Mouse (Mus musculus) neutrophil, adult 5-6 weeks (primary cell): Measurements from ENCODE around the gene Ltv1. TPM values are rescaled to one million over a fixed set of nuclear protein-coding genes. Genes with fewer than 3 reads are reported as not detected.
A peak's percentile ranks its signal among the peaks of the same experiment; 100 is the strongest.

Source experiments
- ATAC-seq: fragments of 151-379, 151-347 bp; 2 replicates; pipeline ENCODE4 v1.8.0; 2017; ENCODE audit warnings: mild to moderate bottlenecking, moderate TSS enrichment; ENCODE audit not compliant: insufficient number of reproducible peaks, poor library complexity, low FRiP score, severe bottlenecking; ENCODE audit errors: extremely low read depth
- total RNA-seq: library from RNA; stranded (forward); fragments of 200-1000 nt; gene quantifications from 2 replicates; pipeline ENCODE4 v1.2.3, GENCODE M21; 2017

Ltv1 gene
- total RNA-seq, result 18.5 and 23.9 TPM in 2 replicates

DNA sequence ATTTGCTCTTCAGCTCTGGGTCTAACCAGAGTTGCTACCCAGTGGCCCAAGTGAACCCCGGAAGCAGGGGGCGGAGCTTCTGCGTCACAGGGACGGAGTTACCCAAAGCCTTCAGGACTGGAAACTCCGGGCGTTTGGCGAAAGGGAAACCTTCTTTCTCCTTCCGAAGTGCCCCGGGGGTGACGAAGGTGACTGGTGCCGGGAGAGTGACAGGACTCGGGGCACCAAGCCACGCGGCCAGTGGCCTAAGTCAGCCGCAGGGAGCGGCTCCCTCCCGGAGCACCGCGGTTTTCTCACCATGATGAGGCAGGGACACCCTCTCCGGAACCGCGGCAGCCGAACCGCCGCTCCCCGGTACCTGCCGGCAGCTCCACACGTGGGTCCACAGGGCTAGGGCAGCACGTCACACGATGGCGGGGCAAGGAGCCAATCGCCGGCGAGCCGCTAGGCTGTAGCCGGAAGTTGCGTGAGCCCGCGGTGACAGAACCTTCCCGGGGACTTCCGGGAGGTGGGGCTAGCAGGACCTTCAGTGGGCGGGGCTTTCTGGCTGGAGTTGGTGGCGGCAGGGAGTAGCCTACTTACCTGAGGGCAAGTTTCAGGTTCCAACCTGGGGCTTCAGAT is at the start of gene Ltv1:
Gene Ltv1 (minus strand): TSS at position 438 of the 621 bp plus-strand sequence.
- ATAC-seq, result peak; percentile 99

DNA sequence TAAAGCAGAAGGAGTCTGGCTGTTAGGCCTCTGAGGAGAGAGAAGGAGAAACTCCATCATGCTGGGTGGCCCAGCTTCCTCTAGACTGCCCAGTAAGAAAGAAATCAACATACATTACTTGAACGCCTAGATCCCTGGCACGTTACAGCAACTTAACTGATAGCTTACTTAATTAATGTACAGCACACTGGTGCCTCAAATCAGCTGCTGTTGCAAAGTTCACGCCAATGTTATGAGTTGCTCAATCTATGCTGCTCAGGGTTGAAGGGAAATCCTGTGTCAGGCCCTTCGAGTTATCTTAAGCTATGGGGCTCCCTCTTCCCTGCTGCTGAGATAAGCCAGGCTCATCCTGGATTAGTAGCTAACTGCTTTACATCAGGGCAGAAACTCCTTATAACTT is 47.5 kb upstream of the Ltv1 start:
- no peak for ATAC-seq

DNA sequence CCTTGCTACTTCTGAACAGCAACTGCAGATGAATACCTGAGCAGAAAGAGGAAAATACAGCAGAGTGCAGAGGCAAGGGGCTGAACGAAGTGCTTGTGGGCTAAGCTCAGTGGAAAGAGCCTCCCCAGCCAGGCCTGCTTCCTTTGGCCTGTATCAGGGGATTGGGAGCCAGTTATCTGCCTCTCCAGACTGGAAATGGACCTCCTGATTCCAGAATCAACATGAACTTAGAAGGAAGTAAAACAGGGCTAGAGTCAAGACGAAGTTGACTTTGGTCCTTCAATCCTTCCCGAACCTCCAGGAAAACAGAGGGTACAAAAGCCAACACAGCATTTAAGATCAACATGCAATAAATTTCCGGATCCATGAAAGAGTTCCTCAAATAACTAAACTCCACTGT is 45.2 kb upstream of the Ltv1 start:
- no peak for ATAC-seq

DNA sequence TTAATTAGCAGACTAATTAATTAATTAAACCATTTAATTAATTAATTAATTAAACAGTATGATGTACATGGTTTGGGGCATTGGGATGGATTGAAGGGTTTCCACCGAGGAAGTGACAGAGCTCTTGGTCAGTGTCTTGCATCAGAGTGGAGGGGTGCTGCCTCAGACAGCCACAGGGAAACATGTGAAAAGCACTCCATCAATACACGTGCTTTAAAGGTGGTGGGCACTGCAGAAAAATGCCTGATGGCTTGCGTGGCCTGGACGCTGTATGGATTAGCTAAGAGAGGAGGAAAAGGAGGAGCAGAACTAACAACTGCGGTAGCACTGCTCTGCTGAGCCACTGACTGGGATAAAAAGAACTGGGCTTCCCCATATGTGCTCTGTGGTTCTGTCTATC is 43.9 kb upstream of the Ltv1 start:
- ATAC-seq, result no peak

DNA sequence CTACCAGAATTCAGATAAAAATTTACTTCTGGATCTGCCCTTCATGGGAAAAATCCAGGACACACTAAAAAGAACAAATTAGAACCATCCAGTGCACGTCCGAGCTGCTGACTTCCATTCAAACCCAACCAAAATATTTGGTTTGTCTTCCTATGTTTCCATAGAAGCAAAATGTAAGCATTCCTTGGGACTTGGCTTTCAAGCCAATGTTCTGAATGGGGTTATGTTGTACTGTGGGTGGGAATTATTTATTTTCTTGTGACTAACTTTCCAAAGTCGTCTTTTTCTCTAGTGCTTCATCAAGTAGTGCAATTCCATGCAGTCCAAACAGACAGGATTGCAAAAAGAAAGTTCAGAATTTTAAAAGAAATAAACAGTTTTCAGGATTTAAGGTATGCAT is 41.5 kb upstream of the Ltv1 start:
- no peak for ATAC-seq

DNA sequence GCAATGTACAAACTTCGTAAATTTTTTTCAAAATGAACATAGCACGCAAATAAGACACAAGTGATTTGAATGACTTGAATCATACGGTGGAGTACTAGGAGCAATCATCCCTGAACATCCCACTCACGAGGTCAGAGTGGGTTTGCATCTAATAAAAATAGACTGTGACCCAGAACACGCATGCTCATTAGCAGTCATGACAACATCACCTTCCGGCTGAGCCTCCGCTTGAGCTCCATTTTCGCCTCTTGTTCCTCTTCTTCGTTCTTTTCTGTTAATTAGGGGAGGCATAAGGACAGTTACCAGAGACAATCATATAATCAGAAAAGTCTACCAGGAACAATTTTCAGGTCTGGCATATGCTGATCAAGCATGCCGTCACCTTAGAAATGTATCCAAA is 41.0 kb upstream of the Ltv1 start:
- no peak for ATAC-seq

DNA sequence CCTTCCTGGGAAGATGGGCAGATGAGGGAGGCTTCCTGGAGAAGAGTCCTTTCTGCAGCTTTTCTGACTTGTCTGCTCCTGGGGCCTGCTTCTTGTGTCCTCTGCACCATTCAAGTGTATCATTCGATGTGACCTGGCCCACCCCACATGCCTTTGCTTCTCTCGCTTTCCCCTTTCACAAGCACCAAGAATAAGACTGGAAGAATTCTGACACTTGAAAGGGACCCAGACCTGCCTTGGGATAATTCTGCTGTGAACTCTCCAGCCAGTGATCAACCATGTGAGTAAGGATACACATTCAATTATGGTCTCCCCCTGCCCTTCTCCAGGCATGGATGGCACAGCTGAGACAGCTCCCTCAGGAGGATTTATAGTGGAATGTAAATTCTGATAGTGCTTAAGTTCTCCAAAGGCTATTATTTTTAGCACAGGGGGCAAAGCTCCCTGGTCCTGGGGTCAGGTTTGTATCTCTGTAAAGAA is 40.2 kb upstream of the Ltv1 start:
- ATAC-seq, result no peak

DNA sequence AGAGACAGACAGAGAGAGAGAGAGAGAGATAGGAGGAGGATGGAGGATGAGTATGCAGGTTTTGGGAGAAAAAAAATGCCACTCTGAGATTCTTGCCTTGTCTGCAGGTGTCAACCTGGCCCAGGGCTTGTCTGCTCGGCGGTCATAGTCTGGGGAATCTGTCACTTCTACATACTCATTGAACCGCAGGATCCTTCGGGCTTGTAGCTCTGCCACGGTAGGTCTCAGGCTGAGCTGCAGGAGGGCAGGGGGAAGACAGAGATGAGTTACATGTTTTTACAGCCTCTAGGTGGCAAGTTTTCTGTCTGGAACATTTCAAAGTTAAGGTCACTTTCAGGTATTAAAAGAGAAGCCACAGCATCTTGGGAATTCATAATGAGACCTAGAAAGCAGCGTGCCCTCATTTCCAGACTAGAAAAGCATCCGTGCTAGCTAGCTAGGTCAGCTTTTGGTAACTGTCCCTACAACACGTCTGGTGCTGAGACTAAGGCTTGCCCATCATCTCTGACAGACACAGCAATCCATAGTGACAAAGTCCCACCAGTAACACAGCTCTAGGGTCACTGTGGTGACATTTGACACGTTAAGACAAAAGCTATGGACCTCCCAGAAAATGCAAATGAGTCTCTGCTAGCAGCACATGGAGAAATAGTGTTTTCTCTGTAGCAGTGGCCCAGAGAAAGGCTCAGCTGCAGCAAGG is 39.6 kb upstream of the Ltv1 start:
- no peak for ATAC-seq

DNA sequence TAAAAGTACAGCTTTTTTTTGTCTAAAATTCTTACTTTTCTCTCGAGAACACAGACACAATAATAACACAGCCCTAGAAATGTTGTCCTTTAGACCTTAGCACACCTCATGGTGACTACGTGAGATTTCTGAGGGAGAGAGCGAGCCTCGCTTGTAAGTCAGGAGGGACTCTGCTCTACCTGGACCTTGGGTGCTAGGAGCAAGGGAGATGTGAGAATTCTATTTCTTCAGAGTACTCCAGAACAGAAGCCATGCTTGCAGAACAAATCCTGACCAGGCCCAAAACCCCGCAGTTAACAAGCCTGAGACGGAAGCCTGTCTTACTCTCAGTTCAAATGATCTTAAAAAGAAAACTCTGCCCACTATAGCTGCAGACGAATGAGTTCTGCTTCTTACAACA is 37.7 kb upstream of the Ltv1 start:
- no peak for ATAC-seq

DNA sequence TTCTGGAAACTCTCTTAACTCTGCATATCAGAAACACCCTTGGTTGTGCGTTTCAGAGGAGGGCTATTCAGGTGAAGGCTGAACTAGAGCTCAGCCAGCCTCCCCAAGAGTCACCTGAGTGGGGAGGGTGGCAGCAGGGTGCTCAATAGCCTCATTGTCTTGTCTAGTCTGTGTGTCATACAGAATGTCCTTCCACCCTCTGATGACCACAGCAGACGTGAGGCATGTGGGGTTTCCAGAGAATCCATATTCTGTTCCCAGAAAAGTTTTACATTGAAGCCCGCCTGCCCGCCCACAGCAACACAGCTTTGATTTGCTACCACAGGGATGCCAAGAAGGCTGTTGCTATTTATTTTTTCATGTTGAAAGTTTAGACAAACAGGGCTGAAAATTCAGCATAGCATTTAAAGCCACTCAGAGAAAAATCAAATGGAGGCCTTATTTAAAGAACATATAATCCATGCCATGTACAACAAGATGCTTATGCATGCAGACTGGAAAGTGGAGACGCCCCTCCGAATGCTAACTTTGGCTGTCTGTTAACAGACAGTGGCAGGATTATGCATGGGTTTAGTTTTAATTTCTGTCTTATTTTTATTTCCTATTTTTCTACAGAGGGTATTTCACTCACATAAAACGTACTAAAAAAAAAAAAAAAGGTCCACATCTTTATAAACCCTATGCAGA is 32.6 kb upstream of the Ltv1 start:
- ATAC-seq, result no peak

DNA sequence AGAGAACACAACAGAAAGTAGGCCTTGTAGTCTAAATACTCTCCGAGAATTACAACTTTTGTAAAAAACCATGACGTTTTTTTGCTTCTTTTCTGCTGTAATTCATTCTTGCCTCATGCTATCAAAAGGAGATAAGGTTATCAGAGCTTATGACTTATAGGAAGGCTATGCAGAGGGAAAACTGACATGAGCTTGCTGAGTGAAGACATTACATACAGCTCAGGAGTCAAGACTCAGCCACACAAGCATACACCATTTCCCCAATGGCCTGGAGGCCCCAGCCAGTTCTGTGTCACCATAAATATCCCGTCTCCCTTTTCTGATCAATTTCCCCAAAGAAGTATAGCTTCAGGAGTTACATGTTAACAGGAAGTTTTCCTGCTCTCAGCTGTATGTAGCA is 29.2 kb upstream of the Ltv1 start:
- no peak for ATAC-seq

DNA sequence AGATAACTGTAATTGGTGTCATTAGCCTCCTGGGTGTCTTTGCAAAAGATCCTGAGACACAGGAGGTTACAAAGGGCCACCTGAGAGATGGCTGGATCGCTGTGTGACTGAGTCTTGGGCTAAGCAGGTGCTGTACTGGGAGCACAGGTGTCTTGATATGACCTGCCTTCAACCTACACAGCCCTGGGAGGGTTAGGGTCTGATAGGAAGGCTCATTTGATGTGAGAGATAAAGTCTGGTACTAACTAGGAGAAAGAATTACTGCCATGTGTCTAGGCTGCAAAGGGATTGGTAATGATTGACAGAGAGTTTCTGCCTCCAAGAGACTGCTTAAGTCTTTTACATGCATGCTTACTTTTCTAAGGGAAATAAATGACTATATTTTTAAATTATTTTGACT is 27.1 kb upstream of the Ltv1 start:
- ATAC-seq, result no peak

DNA sequence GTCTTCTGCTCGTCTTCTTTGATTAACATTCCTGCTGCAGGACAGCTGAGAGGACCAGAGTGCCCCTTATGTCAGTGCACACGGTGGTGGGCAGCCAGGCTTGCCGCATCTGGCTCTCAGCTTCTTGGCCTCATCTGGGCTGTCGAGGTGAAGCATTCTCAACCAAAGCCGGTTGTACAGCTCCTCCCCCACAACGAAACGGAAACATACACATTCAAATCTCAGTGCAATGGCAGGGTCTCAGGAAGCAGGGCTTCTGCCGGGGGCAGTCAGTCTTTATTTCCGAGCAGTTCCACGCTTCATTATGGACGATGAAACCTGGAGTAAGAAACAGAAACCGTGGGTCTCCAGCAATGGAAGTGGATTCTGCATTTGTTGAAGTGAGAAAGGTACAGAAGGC is 21.0 kb upstream of the Ltv1 start:
- no peak for ATAC-seq

DNA sequence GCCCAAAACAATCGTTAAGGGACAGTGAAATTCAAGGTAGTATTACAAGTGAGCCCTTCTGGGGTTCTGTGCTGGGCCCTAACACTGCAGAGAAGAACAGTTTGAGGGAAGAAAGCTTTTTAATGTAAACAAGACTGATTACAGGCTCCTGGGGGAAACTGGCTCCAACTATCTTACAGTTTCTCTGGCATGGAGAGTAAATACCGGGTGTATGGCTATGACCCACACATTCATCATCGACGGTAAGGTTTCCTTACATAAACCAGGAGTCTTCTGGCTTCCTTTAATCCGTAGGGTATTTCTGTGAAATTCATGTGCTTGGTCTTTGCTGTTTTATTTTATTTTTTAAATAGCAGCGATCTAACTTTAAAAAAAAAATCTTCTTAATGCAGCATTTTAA is 19.9 kb upstream of the Ltv1 start:
- ATAC-seq, result no peak

DNA sequence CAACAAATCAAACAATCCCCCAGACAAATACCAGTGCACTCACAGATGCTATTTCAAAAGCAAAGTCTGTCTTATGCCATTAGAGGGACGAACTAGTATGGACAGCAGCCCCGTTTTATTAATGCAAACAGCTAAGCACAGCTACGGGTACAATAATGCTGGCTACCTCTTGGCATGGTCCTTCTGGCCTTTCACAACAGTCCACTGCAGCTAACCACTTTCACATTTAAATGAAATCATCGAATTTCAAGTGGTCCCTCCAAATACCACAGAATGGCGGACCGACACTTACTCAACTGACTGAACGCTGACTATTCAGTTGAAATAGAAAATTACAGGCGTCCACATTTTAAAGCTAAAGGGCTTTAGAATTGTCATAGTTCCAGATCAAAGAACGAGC is 19.4 kb upstream of the Ltv1 start:
- ATAC-seq, result no peak

DNA sequence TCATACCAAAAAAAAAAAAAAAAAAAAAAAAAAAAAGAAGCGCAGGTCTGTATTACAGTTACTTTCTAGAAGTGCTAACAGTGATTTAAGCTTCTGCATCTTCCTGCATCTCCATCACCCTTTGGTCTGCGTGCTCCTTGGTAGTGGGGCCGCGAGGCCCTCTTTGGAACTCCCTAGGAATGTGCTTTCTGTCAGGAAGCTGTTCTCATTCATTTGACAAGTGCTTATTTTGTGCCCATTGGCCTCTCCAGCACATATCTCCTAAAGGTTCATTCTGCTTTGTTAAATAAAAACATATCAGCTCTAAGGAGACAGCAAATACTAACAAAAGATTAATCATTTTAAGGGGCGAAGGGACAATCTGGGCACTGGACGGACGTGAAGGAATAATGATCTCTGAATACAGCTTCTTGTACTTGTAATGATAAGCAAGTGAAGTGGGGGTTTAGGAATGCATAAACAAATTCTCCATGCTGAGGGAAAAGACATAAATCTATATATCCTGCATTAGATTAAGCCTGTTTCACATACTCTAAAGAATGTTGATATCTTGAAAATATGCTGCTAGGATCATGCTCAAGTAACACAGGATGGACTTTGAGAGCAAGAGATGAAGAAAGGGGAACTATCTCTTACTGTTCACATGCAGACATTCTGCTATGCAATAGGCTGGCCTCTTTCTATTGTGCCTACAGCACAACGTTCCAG is 17.1 kb upstream of the Ltv1 start:
- ATAC-seq, result no peak

DNA sequence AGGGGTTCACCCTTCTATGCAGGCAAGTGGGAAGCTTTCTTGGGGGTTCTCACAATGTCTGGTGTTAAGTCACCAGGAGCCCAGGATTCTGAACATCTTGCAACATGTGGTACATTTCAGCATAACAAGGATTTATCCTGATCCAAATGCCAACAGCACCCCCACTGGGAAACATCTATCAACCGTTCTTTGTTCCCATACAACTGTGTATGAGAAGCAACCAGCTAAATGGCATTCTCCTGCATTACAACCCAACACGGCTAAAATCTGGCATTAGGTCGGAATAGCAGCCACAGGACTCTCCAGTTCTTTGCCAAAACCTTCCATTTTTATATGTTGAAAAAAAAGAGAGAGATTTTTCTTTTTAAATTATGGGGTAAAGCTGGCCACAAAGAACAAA is 16.5 kb upstream of the Ltv1 start:
- ATAC-seq, result no peak

DNA sequence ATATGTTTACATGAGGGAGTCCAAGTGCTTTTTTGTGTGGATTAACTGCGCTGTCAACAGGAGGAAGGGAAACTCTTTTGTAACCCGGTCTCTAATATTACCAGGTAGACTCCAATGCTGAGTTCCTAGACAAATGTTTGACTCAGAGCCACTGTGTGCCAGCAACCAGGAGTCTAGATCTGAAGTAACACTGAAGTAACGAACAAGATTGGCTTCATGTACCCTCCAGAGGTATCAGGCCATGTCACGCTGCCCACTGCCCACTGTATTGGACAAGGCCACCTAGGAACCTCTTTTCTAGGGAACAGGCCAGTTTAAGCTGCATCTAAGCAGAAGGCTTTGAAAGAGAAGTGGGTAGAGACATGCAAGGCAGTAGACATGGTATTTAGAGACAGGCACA is 16.1 kb upstream of the Ltv1 start:
- ATAC-seq, result no peak

DNA sequence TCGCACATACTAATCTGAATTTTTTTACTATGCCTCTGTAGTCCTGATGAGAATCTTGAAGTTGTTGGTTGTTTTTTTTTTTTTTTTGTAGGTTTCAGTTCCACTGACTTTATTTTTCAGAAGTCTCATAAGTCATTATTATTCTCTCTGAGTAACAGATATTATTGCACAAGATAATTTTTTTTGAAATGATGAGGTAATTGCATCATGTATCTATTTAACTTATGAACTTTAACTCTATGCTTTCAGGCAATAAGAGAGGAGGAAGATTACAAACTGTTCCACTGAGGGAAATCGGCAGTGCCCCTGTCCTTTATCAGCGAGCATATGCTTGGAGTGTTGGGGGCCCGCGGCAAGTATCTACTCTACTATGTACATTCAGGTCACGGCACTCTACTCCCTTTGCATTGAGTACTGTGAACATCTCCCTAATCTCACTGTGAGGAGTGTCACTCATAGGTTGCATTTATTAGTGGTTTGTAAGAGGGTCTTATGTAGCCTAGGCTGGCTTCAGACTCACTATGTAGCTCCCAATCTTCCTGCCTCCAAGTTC is 8.8 kb upstream of the Ltv1 start:
- no peak for ATAC-seq
